Mouse (Mus musculus) heart, postnatal 10 days (tissue): ENCODE data around the gene Phtf2. TPM values are rescaled to one million over a fixed set of nuclear protein-coding genes. Genes with fewer than 3 reads are reported as not detected.
A peak's percentile ranks its signal among the peaks of the same experiment; 100 is the strongest.
"Not testable (repeated sequence)": the region's sequence is repeated elsewhere in the genome, so short reads cannot be mapped to it uniquely, and the experiment has no call there.

ENCODE experiments used
- DNase-seq, 2 experiments: peaks; one replicate each; pipeline ENCODE4 v3.0.0; 2021
- intact Hi-C: fragments of 180-260 bp; cut with DNase I; formaldehyde crosslinking; loops from one replicate; pipeline ENCODE4 v1.15.1; 2025
- total RNA-seq, 2 experiments: library from RNA; stranded (reverse); gene quantifications; 2 replicates each; pipeline ENCODE4 v1.2.3; 2021

The Phtf2 gene
- total RNA-seq, 2 experiments from 2014 or later = 75.6 to 82.3 TPM

DNA sequence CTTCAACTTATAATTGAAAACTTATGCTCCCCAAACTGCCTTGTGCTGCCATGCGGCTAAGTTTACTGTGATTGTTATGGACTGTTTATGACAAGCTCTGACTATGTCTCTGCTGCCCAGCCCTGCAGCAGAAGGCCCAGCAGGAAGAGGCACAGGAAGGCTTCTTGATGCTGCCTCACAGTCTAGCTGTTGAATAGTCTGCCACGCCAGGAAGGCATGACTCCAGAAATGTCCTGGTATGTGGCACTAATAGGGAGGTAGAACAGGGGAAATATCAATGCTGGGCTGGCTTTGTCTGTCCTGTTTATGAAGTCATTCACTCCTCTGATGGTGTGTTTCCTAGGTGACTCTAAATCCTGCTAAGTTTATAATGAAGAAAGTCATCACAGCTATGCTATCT lies 102.7 kb downstream of the Phtf2 start:
- no peak for DNase-seq
- intact Hi-C loops = no loop called here

DNA sequence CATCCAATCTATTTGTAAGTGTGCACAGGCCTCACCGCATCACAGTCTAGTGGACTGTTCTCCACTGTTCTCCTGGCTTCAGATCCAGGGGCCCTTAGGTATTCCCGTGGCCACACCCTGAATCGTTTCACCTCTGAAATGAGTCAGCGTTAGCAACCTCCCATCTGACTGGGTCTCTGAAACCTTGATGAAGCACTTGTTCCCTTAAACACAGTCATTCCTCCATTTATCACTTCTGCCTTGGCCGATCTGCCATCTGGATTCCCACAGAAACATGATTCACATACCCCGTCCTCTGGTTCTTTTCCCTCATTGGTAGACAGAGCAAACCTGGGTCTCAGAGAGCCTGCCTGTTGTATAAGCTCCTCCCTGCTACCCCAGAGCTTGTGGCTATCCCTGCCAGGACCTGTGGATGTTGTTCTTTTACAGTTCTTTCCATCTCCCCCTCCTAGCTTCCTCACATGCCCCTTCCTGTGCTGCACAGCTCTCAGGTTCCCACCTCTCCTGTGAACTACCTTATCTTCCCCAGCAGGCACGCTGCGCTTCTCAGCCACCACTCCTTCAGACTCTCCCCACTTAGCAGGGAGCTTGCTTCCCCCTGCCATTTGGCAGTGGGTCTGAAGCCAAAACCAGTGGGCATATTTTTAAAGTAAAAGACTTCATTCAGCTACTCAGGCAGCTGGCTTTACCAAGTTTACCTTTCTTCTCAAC lies 103.5 kb downstream of the Phtf2 start:
- intact Hi-C loops = no loop called here
- DNase-seq = no peak

DNA sequence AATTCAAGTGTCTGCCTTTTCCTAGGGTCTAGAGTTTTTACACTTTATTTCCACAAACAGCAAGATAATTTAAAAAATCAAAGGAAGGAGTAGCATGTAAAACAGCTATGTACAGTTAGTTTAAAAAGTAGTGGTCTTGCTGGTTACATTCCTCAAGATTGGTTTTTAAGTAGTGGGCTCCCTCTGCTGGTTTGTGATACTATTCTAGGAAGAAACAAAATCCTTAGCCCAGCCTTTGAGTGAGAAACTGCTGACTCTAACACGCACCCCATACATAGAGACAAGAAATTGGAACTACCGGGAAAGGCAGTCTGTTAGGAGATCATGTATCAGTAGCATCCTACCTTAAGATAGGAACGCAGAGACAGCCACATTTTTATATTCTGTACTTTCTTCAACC lies 108.6 kb downstream of the Phtf2 start:
- DNase-seq = peak; percentile 34 to 55
- intact Hi-C loops = loop anchor here (5.0 kb wide), 2 partner anchors 71 to 1251 kb away; no protein-coding TSS in a partner anchor

DNA sequence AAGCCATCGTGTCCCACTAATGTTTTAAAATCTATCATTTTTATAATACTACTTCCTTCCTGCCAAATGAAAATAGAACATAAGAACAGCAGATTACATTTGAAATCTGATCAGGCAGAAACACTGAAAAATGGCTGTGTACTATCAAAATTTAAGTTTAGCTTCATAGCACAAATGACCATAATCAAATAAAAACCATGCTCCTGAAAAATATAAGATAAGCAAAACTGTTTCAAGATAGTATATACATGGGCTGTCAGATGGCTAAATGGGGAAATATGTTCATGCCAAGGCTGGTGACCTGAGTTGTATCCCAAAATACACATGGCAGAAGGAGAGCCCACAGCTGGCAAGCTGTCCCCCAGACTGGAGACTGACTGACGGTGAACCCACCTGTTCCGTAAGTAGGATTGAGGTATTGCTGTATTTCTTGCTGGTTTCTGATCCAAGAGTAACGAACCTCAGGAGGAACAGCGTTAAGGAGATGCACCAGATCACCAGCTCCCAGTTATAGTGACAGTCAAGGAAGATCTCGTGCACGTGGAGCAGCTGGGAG lies 116.5 kb downstream of the Phtf2 start:
- peak; percentile 17 to 24 for DNase-seq
- intact Hi-C loops = no loop called here

DNA sequence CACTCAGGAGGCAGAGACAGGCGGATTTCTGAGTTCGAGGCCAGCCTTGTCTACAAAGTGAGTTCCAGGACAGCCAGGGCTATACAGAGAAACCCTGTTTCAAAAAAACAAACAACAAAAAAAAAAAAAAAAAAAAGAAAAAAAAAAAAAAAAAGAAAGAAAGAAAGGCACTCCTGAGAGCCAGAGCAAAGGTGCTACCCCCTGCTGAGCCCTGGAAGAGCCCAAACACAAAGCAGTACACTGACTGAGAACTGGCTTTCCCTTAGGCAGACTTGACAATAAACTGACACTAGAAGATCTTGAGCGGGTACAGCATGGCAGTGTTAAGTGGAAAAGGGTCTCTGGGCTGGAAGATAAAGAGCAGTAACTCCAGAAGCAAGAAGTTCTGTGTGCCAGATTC lies 119.5 kb downstream of the Phtf2 start:
- DNase-seq, intact Hi-C loops: not testable (repeated sequence)

DNA sequence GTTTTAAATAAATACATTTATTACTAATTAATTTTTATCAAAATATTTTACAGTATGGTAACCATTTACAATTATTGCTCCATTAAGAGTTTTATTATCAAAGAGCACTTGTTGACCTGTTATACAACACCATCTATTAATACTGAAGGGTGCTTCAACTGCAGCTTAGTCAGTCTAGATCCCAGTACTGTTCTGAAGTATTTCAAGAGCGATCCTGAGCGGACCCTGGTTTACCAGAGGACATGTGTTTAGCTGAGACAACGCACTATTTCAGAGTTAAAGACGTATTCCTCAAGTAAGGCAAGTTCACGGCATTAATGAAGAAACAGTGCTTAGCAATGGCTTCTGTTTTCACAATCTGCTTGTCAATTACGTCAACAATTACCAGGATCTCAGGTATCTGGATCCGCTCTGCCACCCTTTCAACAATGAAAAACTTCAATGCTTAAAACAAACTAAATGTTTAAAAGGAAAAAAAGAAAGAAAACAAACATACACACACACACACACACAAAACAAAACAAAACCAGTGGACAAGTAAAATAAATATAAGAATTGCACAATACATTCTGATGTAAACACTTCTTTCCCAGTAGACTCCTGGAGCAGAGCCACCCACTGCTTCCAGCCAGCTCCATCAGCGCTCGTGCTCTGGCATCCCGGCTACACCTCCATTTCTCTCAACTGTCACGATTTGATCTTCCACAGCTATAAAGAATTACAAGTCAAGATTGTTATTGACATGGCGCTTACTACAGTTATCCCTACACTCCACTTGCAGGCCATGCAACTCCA lies 121.4 kb downstream of the Phtf2 start:
- DNase-seq = no peak
- intact Hi-C loops = no loop called here

DNA sequence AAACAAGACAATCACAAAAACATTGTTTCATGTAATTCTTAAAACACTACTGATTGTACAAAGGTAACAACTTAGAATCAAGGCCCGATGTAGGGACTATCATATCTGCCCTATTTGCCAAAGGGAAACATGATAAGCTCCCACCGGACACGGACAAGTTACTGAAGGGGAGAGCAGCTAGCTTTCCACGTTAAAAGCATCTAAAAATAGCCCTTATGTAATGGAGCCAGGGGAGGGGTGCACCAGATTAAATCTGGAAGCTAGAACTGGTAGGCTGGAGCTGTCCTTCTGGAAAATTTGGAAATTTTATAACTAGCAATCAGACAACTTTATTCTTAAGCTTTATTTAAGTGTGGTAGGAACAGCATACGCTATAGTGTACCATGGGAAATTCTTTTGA lies 122.2 kb downstream of the Phtf2 start:
- intact Hi-C loops = no loop called here
- DNase-seq = peak; percentile 16 to 30

DNA sequence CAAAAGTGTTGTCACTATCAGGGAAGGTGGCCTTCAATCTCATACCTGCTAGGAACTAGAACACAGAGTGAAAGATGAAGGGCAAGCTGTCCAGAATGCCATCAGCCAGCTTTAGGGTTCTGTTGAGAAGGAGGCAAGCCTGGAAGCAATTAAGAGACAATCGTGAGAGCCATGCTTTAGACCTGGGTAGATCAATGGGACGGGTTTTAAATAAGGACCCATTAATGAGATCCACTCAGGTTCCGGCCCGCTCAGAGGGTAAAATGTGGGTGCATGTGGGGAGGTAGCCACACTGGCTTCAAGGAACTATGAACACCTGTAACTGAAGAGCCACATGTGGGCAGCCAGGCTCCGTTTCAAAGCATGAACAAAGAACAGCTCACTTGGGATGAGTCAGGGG lies 128.0 kb downstream of the Phtf2 start:
- no peak for DNase-seq
- intact Hi-C loops = no loop called here

DNA sequence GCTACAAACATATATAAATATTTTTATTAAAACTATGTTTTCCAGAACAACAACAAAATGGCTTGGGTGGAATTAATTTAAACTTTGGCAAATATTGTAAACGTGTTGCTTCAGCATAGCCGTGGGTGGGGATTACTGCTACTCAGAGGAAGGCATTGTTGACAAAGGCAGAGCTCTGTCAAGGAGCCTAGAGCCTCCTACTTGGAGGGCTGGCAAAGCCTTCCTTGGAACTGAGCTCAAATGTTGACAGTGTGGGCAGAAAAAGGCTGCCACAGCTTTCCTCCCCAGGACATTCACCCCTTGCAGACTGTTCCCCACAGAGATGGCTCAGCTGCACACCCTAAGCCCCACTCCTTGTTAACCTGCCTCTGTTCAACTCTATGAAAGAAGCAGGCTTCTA lies 128.8 kb downstream of the Phtf2 start:
- intact Hi-C loops = no loop called here
- DNase-seq = no peak

DNA sequence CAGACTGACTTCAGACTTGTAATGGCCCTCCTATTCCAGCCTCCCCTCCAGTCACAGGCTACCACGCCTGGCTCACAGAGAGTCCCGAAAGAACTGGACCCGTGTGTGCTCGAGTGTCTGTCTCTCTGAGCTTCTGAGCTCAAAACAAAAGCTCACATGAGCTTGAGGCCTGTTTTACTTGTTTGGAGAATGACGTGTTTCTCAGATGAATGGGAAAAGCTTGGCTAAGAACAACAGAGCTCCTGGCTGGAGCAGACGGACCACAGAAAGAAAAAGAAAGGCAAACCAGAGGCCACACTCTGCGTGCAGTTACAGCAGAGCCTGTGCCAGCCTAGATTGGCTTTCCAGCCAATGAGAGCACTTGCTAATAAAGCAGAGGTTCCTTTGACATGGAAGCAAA lies 130.2 kb downstream of the Phtf2 start:
- intact Hi-C loops = no loop called here

DNA sequence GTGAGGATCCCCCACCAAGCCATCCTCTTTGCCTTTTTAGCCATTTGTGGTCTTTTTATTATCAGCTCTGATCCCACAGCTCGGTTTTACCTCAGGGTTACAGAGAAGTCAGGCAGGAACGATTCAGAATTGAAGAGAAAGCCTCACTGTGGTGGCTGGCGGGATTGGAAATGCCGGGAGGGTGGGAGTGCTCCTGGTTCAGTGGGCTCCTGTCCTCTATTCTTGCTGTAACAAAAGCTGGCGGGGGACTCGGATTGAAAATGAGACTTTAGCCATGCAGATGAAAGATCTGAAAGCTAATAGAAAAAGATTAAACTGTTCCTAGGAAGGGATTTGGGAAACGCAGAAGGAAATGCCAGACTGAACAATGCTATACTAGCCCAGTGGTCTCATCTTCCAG lies 130.9 kb downstream of the Phtf2 start:
- no peak for DNase-seq
- intact Hi-C loops = no loop called here

More for the DNA sequence above, 130.2 kb downstream of the Phtf2 start:
- peak in 1 of 2 experiments; percentile 13 for DNase-seq

DNA sequence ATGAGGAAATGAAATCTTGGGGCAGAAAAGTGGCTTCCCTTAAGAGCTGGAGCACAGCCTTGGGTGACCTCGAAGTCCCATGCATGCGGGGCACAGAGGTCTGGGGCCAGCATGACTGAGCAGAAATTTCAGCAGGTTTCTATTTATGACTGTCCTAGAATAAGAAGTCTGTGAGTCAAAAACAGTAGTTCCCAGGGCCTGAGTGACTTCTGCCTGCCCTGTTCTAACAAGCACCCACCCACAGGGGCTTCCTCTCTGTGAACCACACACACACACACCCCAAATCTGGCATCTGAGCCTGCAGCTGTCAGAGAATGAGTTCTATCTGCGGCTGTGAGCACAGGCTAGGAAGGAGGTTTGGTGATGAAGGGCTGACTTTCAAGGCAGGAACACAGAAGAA lies 132.4 kb downstream of the Phtf2 start:
- intact Hi-C loops = no loop called here
- DNase-seq = no peak

DNA sequence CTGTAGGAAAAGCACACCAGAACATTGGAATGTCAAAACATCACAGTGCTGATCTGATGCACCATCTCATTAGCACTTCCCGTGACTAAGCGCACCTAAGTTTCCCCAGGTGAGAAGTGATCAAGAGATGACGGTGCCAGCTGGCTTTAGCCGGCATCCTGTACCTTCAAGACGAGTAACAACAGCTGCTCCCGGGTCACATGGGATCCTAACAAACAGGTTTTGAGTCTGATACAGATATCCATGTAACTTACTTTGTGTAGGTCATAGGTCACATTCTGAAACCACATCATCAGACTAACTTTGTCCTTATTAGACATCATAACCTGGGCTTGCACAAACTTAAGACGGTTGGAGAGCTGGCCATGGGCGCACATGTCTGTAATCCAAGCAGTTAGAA lies 133.1 kb downstream of the Phtf2 start:
- no peak for DNase-seq
- intact Hi-C loops = no loop called here

DNA sequence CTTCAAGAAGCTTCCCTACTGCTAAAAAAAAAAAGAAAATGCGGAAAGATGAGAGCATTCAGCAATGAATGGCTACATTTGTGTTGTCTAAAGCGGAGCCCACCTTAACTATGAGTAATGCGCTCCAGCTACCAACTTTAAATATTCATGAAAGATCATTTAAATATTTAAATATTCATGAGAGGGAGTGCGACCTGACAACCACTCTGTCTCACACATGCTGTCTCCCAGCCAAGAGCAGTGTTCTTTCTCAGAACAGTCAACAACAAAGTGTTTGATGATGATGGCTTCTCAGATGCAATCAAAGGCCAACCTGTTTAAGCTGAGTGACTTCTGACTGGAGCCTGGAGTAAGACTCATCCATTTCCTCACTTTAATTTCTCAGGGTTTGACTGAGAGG lies 133.8 kb downstream of the Phtf2 start:
- intact Hi-C loops = no loop called here
- DNase-seq = no peak

DNA sequence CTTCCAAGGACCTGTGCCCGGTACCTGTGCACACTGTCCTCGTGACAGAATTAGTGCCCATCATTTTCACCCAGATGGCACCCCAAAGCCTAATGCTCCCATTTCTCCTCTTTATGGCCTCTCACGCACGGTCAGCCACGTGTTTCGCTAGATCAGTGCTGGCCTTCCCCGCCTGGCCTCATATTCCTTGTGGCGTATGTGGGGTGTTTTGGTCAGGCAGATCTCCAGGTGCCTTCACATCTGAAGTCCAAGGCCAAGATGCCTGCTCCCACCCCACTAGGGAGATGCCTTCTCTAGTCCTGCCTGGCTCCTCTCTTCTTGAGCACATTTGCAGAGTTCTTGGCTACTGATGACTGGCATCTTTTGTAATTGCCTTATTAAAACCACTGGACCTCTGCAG lies 140.0 kb downstream of the Phtf2 start:
- intact Hi-C loops = no loop called here
- no peak for DNase-seq

DNA sequence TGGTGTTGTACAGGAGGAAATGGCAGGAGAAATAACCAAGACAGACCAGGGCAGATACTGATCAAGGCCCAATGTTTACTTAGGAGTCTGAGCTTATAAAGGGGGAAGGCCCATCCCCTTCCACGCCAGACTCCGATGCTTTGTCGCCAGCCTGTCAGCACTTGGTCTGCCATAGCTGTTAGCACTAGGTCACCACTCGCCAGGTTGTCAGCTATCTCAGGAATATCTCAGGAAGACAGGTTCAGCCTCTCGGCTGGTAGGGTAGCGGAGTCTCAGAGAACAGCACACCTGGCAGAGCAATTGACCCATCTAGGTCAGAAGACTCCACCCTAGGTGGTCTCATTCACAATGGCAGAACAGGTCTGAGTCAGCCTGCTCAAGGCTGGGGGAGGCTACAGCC lies 140.7 kb downstream of the Phtf2 start:
- intact Hi-C loops = no loop called here
- no peak for DNase-seq

DNA sequence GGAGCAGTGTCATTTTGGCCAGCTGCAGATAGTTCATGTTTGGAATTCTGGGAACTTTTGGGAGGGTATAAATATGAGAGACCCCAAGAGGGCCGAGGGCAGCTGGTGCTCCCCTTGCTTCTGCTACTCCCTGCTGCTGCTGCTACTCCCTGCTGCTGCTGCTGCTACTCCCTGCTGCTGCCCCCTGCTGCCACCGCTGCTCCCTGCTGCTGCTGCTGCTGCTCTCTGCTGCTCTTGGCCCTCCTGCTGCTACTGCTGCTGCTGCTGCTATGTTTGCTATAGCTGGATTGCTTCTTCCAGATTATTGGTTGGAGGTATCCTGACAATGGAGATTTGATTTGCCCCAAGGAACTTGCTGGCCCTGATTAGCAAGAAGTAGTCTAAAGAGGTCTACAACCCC lies 143.1 kb downstream of the Phtf2 start:
- intact Hi-C loops = no loop called here

DNA sequence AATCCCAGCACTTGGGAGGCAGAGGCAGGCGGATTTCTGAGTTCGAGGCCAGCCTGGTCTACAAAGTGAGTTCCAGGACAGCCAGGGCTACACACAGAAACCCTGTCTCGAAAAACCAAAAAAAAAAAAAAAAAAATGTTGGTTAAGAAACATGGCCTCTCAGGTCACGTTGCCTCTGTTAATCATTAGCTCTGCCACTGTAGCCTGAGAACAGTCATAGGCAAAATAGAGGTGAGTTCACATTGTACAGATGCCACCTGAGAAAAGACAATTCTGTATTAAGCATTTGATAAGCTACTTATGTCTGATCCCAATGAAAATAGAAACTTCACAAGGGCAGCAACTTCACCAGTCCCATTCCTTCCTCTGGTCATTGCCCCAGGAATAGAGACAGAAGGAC lies 158.7 kb downstream of the Phtf2 start:
- DNase-seq, intact Hi-C loops: not testable (repeated sequence)

More for the DNA sequence above, 143.1 kb downstream of the Phtf2 start:
- no peak for DNase-seq

DNA sequence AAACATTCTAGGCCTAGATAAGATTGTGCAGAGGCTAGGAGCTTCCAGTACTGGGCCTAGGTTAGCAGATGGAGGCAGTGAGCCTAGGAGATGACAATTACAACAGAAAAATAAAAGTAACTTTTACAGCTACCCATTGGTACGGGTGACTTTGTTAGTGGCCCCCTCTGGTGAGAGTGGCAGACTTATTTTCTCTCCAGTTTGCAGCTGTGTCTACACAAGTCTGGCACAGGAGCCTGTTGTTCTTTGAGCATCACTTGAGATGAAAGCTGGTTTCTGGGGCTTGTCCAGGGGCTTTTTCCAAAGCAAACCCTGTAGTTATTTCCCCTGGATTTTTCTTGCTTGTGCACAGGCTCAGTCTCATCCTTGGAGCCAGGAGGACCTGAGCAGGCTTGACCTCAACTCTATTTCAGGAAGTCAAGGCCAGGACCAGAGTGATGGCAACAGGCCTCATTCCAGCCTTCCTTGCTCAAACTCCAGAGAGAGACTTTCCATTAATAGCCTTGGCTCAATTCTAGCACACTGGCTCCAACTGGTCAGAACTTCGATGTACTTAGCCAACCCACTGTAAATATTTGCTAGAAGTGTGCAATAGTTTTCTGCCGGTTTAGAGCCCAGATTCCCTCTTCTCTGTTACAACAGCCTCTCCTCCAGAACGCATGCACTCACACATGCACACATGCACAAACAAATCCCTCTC lies 161.6 kb downstream of the Phtf2 start:
- peak; percentile 64 to 69 for DNase-seq
- intact Hi-C loops = no loop called here

DNA sequence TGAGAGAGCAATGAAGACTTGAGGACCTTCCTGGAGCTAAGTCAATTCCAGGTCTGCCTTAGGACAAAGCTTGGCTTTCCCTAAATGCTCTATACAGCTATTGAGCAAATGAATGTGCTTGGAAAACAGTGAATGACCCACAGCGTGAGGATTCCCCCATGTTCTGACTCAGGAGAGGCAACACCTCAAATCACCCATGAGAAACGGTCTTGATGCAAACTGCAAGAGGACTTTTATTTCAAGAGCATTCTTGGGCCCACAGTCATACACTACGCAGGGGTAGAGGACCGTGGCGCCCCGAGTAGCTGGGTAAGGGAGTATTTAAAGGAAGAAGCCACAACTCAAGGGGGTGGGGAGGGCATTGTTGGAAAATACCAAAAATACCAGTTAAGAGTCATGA lies 165.9 kb downstream of the Phtf2 start:
- intact Hi-C loops, DNase-seq: not testable (repeated sequence)

DNA sequence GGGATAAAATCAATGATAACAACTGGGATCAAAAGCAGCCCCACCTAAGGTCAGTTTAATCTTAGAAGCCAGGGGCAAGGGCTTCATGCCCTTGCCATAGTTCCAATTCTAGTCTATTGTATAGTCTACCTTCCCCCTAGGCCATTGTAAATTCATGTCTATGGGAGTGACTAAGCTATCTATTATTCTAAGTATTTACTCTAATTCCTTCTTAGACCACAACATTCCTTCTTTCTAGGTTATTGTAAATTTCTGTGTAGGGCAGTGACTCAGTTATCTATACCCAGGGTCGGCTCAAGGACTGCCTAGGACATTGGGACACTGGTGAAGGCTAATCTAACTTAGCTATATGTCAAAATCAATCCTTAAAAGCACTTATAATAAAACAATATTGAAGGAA lies 167.3 kb downstream of the Phtf2 start:
- intact Hi-C loops, DNase-seq: not testable (repeated sequence)
